Mouse (Mus musculus) forebrain, embryonic 14.5 days (tissue): ENCODE data around the gene Kmt2a. TPM values are rescaled to one million over a fixed set of nuclear protein-coding genes. Genes with fewer than 3 reads are reported as not detected.

ENCODE experiments used
- ATAC-seq: fragments of 200-750 bp; cut with Nextera tagmentation; 2 replicates; pipeline ENCODE4 v1.8.0; 2017; ENCODE audit warnings: mild to moderate bottlenecking, moderate library complexity
- DNase-seq: peaks from one replicate; pipeline ENCODE4 v3.0.0-alpha.2; 2015; ENCODE audit warnings: low spot score
- H3K27ac ChIP-seq: fragments of 300-500 bp; sonication (generic); 2 replicates; pipeline ENCODE4 v1.5.1; 2014; ENCODE audit warnings: low read depth, mild to moderate bottlenecking, control low read depth, low read length, moderate library complexity
- H3K27me3 ChIP-seq: fragments of 300-500 bp; sonication (generic); replicated peaks from 2 replicates; pipeline ENCODE4 v1.6.1; 2014; ENCODE audit warnings: low read length, control low read depth, mixed read lengths; ENCODE audit not compliant: control insufficient read depth, insufficient read depth
- H3K36me3 ChIP-seq: fragments of 300-500 bp; sonication (generic); 2 replicates; pipeline ENCODE4 v1.6.1; 2014; ENCODE audit warnings: low read length, control low read depth; ENCODE audit not compliant: control insufficient read depth, insufficient read depth
- H3K4me1 ChIP-seq: fragments of 300-500 bp; sonication (generic); 2 replicates; pipeline ENCODE4 v1.6.1; 2014; ENCODE audit warnings: antibody characterized with exemption, low read length, control low read depth; ENCODE audit not compliant: control insufficient read depth, insufficient read depth
- H3K4me2 ChIP-seq: fragments of 300-500 bp; sonication (generic); 2 replicates; pipeline ENCODE4 v1.6.1; 2014; ENCODE audit warnings: mild to moderate bottlenecking, control low read depth, low read length
- H3K4me3 ChIP-seq: fragments of 300-500 bp; sonication (generic); 2 replicates; pipeline ENCODE4 v1.5.1; 2014; ENCODE audit warnings: low read depth, low read length, control low read depth
- H3K9ac ChIP-seq: fragments of 300-500 bp; sonication (generic); 2 replicates; pipeline ENCODE4 v1.6.1; 2014; ENCODE audit warnings: mild to moderate bottlenecking, low read length, control low read depth, moderate library complexity
- H3K9me3 ChIP-seq: fragments of 300-500 bp; sonication (generic); replicated peaks from 2 replicates; pipeline ENCODE4 v1.6.1; 2016; ENCODE audit warnings: low read length, control low read depth, mixed read lengths; ENCODE audit not compliant: control insufficient read depth
- WGBS: fragments of 180-500 bp; shearing (Covaris S2); extraction: QIAGEN DNeasy Blood & Tissue Kit; methylation state at CpG from one replicate; pipeline ENCODE4 v1.1.7; 2014; 5-methylcytosine and 5-hydroxymethylcytosine counted together
- polyA plus RNA-seq: library from polyadenylated mRNA; unstranded; fragments of >200 nt; fragmentation: Nextera tagmentation; extraction: Ambion mirVana; gene quantifications from 2 replicates; pipeline ENCODE4 v1.2.1, GENCODE M21; 2014

Kmt2a gene
- polyA plus RNA-seq, 1 experiment from 2014 or later: 9.6 TPM

DNA sequence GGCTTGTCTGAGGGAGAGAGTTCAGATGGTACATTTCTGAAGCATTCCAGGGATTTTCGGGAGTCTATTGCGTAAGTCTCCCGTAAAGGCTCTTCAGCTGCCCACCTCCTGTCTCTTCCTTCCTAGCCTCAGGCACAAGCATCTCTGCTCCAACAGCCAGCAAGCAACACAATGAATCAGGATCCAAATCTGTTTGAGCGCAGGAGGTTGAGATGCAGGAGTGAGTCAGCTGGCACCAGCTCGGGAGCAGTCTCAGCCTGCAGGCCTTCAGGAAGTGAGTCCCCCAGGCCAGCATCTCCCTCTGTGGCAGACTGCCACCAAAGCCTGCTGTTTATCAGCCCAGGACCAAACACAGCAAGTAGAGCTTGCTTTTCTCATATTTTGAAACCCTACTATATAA lies 23.9 kb upstream of the Kmt2a start:
- H3K9ac ChIP-seq: no peak overlapping the region
- no peaks in the 10 kb centered on the region for H3K9me3 ChIP-seq
- H3K4me2 ChIP-seq: no peak overlapping the region
- WGBS: 76% methylated on average over 5 of the region's 5 CpGs
- no peak overlapping the region for H3K27ac ChIP-seq
- H3K4me1 ChIP-seq: no peaks in the 10 kb centered on the region
- H3K4me3 ChIP-seq: no peak overlapping the region
- no peaks in the 10 kb centered on the region for H3K36me3 ChIP-seq
- DNase-seq (no peak), ATAC-seq (no peak)
- H3K27me3 ChIP-seq: no peaks in the 10 kb centered on the region

DNA sequence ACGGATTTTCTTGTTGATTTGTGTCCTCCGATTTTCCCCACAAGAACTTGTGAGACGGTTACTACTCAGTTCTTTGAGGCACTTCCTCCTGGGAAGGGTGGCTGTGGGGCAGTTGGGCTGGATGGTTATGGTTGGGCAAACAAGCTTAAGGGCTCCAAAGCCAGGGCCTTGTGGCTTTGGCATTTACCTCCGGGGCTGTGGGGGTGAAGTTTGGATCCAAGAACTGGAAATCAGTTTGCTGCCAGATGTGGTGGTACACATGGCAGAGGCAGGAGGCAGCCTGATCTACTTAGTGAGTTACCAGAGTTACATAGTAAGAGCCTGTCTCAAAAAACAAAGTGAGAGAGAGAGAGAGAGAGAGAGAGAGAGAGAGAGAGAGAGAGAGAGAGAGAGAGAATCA lies 22.8 kb upstream of the Kmt2a start:
- Histone ChIP-seq H3K4me2 (no peak overlapping the region), H3K4me1 (no peaks in the 10 kb centered on the region), H3K4me3 (no peak overlapping the region), H3K9me3 (no peaks in the 10 kb centered on the region), H3K27me3 (no peaks in the 10 kb centered on the region), H3K9ac (no peak overlapping the region), H3K27ac (no peak overlapping the region), H3K36me3 (no peaks in the 10 kb centered on the region)
- DNase-seq (no peak), ATAC-seq (no peak)
- 91% methylated on average over 4 of the region's 4 CpGs for whole genome bisulfite sequencing

DNA sequence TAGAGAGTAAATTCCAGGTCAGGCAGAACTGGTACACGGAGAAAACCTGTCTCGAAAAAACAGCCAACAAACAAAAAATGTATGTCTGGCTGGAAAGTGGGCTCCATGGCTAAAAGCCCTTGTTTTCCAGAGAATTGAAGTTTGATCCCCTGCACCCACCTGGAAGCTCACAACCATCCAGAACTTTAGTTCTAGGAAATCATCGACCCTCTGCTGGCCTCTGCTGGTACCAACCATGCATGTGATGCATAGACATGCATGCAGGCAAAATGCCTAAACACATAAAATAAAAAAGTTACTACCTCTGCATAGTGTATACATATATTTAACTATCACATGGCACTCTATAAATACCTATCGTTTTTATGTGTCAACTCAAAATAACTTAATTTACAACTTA lies 19.3 kb upstream of the Kmt2a start:
- no peak overlapping the region for H3K4me2 ChIP-seq
- no peak for DNase-seq
- ATAC-seq: no peak
- no peak overlapping the region for H3K27ac ChIP-seq
- H3K27me3 ChIP-seq: no peaks in the 10 kb centered on the region
- 71% methylated on average over 4 of the region's 4 CpGs for WGBS
- H3K36me3 ChIP-seq: no peaks in the 10 kb centered on the region
- no peak overlapping the region for H3K4me3 ChIP-seq
- H3K4me1 ChIP-seq: no peaks in the 10 kb centered on the region
- no peak overlapping the region for H3K9ac ChIP-seq
- H3K9me3 ChIP-seq: no peaks in the 10 kb centered on the region

DNA sequence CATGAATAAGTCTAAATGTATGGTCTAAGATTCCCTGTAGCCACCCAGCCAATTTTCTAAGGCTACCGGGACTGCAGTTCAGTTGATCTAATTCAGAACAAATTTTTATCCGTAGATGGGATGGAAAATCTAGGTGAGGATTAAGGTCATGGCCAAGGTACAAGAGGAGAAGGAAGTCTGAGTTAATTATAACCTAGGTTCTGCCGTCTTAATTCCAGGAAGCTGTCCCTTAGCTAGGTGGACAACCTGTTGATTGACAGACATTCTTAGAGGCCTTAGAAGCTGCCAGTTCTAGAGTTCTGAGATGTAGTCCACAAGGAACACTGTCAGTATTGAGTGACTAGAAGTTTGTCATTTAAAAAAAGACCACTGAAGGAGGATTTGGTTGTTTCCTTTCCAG lies 18.6 kb upstream of the Kmt2a start:
- no peak overlapping the region for H3K4me2 ChIP-seq
- no peaks in the 10 kb centered on the region for H3K27me3 ChIP-seq
- no peaks in the 10 kb centered on the region for H3K36me3 ChIP-seq
- DNase-seq (no peak), ATAC-seq (no peak)
- 86% methylated on average over 3 of the region's 3 CpGs for WGBS
- H3K9ac ChIP-seq: no peak overlapping the region
- no peak overlapping the region for H3K27ac ChIP-seq
- H3K9me3 ChIP-seq: no peaks in the 10 kb centered on the region
- no peak overlapping the region for H3K4me3 ChIP-seq
- no peaks in the 10 kb centered on the region for H3K4me1 ChIP-seq

DNA sequence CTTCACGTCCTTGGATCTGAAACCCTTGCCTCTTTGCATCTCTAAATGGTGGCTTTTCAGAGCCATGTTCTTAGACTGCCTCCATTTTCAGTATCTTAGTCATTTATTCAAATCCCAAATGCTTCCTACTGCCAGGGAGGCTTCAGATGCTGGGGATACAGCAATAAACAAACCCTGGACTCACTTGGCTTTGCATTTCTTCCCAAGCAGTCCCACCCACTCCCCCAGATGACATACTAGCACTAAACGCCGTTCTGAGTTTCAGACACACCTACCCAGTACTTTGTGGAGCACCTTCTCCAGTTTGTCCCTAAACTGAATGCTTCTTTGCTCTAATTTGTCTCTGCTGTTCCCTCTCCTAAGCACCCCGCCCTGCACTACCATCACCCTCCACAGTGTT lies 15.9 kb upstream of the Kmt2a start:
- Histone ChIP-seq H3K27ac (no peak overlapping the region), H3K4me1 (no peaks in the 10 kb centered on the region), H3K27me3 (no peaks in the 10 kb centered on the region), H3K4me2 (no peak overlapping the region), H3K4me3 (no peak overlapping the region), H3K36me3 (no peaks in the 10 kb centered on the region), H3K9me3 (no peaks in the 10 kb centered on the region), H3K9ac (no peak overlapping the region)
- ATAC-seq (no peak), DNase-seq (no peak)
- WGBS: 71% methylated on average over 4 of the region's 4 CpGs

DNA sequence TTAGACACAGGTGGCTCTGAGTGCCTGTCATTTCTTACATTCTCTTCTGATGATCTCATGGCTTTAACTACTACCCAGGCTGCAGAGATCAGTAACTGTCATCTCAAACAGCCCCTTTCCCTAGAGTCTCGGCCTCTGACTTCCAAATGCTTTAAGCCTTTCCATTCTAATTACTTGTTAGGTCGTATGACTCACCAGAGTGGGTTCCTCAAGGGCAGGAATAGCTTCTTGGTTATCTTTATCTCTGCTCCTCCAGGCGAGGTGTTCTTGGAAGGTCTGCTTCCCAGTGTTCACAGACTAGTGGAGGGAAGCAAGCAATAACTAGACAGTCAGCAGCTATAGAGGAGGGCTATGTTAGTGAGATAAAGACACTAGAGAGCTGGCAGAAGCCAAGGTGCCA lies 11.6 kb upstream of the Kmt2a start:
- Histone ChIP-seq H3K27ac (no peak overlapping the region), H3K4me3 (no peak overlapping the region), H3K4me1 (no peaks in the 10 kb centered on the region), H3K27me3 (no peaks in the 10 kb centered on the region), H3K36me3 (no peaks in the 10 kb centered on the region), H3K9ac (no peak overlapping the region), H3K9me3 (no peaks in the 10 kb centered on the region), H3K4me2 (no peak overlapping the region)
- DNase-seq (no peak), ATAC-seq (no peak)
- WGBS: 67% methylated on average over 3 of the region's 3 CpGs

DNA sequence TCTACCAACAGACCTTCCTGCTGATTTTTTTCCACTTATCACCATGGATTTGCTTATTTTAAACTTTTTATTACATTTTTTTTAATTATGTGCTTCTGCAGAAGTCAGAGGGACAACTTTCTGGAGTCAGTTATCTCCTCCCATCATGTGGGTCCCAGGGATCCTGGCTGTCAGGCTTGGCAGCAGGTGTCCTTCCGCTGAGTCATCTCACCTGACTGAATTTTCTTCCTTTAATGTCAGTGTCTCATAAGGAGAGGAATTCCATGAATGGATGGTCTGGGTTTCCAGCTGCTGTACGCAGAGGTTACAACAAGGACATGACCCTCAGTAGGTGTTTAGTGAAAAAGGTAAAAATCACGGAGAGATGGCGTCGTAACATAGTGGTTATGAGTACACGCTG lies 10.1 kb upstream of the Kmt2a start:
- ATAC-seq: no peak
- no peak overlapping the region for H3K9ac ChIP-seq
- no peaks in the 10 kb centered on the region for H3K36me3 ChIP-seq
- H3K4me1 ChIP-seq: no peaks in the 10 kb centered on the region
- H3K4me2 ChIP-seq: no peak overlapping the region
- DNase-seq: no peak
- H3K4me3 ChIP-seq: no peak overlapping the region
- H3K27ac ChIP-seq: no peak overlapping the region
- 85% methylated on average over 6 of the region's 6 CpGs for WGBS
- H3K9me3 ChIP-seq: no peaks in the 10 kb centered on the region
- H3K27me3 ChIP-seq: no peaks in the 10 kb centered on the region

DNA sequence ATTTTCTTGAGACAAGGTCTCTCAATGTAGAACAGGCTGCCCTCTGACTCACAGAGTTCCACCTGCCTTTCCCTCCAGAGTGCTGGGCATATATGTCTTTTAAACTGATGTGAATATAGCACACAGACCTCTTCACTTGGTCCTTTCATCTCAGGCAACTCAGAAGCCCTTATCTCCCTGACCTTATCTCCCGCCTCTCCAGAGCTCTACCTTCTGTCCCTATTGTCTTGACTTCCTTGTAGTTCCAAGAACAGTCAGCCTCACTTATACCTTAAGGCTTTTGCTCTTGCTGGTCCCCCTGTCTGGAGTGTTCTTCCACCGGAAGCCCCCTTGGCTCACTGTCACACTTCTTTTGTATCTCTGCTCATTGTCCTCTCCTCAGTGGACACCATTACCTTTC lies 9.0 kb upstream of the Kmt2a start:
- 66% methylated on average over 2 of the region's 2 CpGs for WGBS
- ATAC-seq (no peak), DNase-seq (no peak)
- no peak overlapping the region for H3K27ac ChIP-seq
- no peak overlapping the region for H3K4me3 ChIP-seq
- no peak overlapping the region for H3K4me2 ChIP-seq
- no peaks in the 10 kb centered on the region for H3K9me3 ChIP-seq
- no peaks in the 10 kb centered on the region for H3K27me3 ChIP-seq
- H3K9ac ChIP-seq: no peak overlapping the region
- H3K36me3 ChIP-seq: no peaks in the 10 kb centered on the region
- no peaks in the 10 kb centered on the region for H3K4me1 ChIP-seq

DNA sequence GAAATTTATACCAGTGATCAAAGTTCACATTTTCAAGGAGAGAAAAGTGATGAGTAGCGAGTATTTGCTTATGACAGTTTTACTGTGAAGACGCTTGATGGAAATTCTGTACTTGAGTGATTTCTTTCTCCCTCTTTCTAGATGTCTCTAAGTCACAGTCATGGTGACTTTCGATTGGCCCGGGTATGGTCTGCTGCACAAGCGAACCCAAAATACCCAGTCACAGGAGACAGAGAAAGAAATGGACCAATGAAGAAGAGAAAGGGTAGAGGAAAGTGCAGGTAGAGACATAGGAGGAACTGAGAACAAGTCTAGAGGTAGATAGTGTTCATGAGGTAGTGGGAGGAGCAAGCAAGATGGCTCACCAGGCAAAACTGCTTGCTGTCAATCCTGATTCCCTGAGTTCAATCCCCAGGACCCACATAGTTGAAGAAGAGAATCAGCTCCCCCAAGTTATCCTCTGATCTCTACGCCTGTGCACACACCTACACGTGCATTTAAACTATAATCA lies 7.1 kb upstream of the Kmt2a start:
- ATAC-seq (no peak), DNase-seq (no peak)
- H3K27me3 ChIP-seq: no peaks in the 10 kb centered on the region
- WGBS: 87% methylated on average over 7 of the region's 7 CpGs
- H3K4me2 ChIP-seq: no peak overlapping the region
- H3K4me3 ChIP-seq: no peak overlapping the region
- H3K36me3 ChIP-seq: no peaks in the 10 kb centered on the region
- H3K4me1 ChIP-seq: peaks cover 2% of the 10 kb centered on the region; the same call in 1 of the 2 replicates
- H3K9me3 ChIP-seq: no peaks in the 10 kb centered on the region
- no peak overlapping the region for H3K27ac ChIP-seq
- H3K9ac ChIP-seq: no peak overlapping the region
